Mouse (Mus musculus): ENCODE measurements around the gene St6galnac3. TPM values are rescaled to one million over a fixed set of nuclear protein-coding genes. Genes with fewer than 3 reads are reported as not detected.
"Not testable (repeated sequence)": the region's sequence is repeated elsewhere in the genome, so short reads cannot be mapped to it uniquely, and the experiment has no call there.

The St6galnac3 gene
- 10 to 100 TPM; 19.2 to 25.5 (median 24.8) TPM for total RNA-seq (2022)

DNA sequence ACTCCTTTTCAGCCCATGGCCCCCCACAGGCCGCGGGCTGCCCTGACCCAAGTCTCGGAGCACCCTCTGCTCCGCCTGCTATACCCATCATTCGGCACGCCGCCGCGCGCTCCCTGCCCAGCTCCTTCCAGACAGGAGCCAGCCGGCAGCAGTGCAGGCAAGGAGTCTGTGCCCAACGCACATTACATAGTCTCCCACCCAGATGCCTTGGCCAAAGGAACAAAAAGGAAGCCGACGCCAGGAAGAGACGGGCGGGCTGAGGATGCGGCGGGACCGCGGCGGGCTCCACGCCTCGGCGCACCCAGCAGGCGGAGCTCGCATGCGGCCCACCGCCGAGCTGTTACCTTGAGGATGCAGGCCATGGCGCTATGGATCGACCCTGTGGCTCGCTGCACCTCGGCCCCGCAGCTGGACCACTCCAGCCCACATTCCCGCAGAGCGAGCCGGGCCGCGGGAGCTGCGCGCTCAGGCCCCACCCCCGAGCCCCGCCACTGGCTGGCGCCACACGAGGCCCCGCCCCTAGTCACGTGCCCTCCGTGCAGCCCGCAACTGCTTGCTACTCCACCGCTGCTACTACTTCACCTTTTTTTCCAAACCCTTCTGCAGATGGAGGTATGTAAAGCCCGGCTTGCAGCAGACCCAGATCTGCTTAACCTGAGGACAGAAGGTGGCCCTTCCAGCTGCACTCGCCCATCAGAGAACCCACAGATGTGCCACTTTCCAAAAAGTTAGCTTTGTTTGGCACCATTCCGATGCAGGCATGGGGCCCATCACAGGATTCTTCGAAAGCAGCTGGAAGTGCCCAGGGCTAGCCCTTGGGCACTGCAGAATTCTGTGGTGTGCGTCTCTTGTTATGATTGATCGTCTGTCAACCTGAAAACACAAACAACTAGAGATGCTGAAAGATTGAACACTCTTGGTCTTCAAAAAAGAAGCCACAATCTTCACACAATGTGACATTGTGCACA, at the start of gene St6galnac3:
Gene St6galnac3, minus strand, starts transcription at position 474 of the 968 bp plus-strand sequence.
- DNase-seq (ENCODE audit: low spot score in 2 of 2) = peak; percentile 66 to 77

GRCm38 (mm10) chr3:153774568-153774967, 49.6 kb upstream of the St6galnac3 start:
- DNase-seq (ENCODE audit: low spot score in 2 of 2) = no peak

DNA sequence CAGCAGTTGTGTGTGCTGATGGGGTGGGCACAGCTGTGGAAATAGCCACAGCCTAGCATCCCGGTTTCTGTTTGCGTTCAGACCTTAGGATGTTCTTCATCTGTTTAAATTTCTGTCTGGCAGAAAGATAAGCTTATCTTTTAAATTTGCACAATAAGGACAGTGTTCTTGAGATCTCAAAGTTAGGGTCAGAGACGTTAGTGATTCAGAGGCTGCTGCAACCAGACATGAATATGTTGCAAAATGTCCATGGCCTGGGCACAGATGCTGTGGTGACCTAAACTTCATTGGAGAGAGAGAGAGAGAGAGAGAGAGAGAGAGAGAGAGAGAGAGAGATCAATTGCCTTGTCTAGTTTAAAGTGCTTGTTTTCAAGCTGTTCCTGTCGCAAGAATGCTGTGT, 46.5 kb upstream of the St6galnac3 start:
- no peak for DNase-seq (ENCODE audit: low spot score in 2 of 2)

DNA sequence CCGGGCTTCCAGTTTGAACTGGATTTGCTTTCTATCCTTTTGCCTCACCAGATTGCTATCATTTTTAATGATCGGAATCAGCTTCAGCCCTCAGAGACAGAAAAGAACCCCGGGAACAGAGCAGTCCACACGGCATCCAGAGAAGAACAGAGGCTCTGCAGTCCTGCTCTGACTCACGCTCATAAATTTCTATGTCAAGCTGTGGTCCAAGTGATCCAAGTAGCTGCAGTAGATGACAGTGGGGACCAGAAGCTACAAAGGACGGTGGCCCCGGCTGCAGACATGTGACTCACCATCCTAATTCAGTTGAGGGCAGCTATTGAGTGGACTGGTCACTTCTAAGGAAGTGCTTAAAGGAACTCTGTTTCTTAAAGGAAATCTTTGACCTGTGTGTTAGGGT, 45.6 kb upstream of the St6galnac3 start:
- no peak for DNase-seq (ENCODE audit: low spot score in 2 of 2)

DNA sequence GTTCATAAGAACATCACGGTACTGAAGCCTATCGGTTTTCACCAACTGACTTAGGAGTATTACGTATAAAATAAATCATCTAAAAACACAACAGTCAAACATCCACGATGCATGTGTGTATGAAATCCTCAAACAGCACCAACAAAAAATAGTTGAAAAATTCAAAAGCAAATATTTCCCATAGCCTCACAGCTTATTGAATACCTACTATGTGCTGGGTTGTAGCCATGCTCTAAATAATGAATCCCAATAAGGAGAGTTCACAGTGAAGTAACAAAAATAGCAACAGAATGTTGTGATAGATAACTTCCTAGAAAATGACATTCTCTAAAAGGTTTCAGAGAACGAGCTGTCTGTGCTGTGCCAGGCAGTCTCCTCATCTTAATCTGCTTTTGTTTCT, 44.2 kb upstream of the St6galnac3 start:
- no peak for DNase-seq (ENCODE audit: low spot score in 2 of 2)

DNA sequence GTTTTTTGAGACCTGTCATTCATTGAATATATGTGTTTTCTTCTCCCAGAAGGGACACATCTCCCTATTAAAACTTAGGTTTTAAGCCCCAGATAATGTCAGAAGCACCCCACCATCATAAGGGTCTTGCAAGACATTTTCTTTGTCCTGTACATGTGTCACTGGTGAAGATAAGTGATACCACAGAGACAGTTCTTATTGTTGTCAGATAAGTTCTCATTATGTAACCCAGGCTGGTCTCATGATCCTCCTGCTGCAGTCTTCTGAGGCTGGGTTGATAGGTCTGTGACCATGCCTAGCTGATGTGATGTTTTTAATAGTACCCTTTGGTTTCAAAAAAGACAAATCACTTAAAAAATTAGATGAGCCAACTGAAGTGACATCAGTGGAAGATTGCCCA, 40.2 kb upstream of the St6galnac3 start:
- no peak for DNase-seq (ENCODE audit: low spot score in 2 of 2)

GRCm38 (mm10) chr3:153764760-153765159, 39.8 kb upstream of the St6galnac3 start:
- DNase-seq (ENCODE audit: low spot score in 2 of 2) = no peak

DNA sequence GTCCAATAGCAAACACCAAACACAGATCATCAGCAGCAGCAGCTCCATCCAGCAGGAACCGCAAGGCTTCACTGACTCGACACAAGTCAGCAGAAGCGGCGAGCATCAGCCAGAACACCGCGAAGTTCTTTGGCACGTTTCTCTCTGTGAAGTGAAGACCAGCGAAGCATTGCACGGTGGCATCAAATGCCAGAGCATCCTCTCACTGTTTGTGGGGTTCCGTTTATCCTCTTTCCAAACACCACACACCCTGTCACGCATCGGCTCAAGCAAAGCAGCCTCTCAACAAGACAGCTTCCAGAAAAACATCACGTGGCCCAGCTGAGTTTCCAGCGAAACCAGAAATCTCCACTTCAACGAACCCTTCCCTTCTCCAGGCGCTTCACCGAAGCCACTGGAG, 36.2 kb upstream of the St6galnac3 start:
- no peak for DNase-seq (ENCODE audit: low spot score in 2 of 2)

DNA sequence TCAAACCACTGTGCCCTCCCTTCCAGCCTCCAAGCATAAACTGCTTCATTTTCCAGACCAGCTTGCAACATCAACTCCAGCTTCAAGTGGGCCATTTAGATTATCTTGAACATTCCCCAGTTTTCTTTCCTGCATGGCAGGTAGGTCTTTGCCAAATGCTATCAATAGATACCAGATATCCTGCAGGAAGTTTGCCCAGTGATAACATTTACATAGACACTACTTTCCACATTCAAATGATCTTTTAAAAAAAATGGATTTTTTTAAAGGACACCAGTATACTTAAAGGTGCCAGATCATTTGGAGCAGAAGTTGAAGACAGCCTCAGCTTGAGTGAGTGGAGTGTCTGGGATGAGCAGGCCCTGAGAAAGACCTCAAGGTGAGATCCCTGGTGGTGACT, 34.3 kb upstream of the St6galnac3 start:
- DNase-seq (ENCODE audit: low spot score in 2 of 2) = no peak

- no peak for DNase-seq (ENCODE audit: low spot score in 2 of 2)
Observed at GRCm38 (mm10) chr3:153756500-153756996, 31.6 kb upstream of the St6galnac3 start.

GRCm38 (mm10) chr3:153755785-153756326, 30.9 kb upstream of the St6galnac3 start:
- DNase-seq (ENCODE audit: low spot score in 2 of 2) = not testable (repeated sequence)

DNA sequence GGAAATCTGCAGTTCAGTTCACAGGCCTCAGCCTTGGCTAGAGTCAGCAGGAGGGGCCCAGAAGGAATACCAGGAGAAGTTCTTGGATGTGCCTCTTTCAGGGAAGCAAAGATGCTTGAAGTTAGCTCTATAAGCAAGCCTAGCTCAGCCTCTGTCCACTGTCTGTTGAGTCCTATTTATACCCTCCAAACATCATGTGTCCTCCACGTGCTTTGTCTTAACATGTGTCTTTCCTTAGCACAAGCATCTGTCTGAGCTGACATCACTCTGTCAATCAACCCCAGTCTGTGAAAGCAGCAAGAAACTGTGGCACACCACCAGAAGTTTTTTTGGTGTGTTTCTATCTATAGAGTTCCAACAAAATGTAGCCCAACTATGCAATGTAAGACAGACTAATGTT, 26.5 kb upstream of the St6galnac3 start:
- no peak for DNase-seq (ENCODE audit: low spot score in 2 of 2)

GRCm38 (mm10) chr3:153749359-153749758, 24.4 kb upstream of the St6galnac3 start:
- DNase-seq (ENCODE audit: low spot score in 2 of 2) = no peak

DNA sequence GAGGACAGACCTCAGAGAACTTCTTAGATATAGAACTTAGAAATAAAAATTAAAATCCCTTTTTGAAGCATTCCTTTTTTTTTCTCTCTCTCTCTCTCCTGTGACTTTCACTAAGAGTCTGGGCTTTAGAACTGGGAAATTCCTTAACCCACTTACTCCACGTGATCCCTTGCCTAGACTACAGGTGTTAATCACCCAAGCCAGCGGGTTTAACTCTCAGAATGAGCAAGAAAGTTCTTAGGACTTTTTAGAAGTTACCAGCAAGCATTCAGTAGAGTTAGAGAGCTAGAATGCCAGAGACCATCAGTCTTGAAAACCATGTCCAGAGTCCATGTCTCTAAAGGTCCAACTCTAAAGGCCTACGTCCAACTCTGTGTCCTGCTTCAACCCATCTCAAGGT, 23.3 kb upstream of the St6galnac3 start:
- DNase-seq (ENCODE audit: low spot score in 2 of 2) = no peak

DNA sequence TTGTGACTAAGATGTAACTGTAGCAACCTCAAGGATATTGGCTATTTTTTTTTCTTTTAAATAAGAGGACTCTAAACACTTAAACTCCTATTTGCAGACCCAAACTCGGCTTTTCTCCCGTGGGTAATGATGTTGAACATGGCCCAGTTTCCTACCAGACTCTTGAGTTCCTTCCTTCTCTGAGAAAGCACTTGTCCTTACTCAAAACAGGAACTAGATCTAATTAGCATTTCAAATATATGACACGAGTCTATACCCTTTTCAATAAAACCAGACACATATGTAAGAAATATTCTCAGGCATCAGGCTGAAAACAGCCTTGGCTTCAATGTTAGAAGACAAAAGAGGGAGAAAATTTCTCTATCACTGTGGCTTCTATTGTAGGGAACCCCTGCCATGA, 20.1 kb upstream of the St6galnac3 start:
- DNase-seq (ENCODE audit: low spot score in 2 of 2) = no peak

DNA sequence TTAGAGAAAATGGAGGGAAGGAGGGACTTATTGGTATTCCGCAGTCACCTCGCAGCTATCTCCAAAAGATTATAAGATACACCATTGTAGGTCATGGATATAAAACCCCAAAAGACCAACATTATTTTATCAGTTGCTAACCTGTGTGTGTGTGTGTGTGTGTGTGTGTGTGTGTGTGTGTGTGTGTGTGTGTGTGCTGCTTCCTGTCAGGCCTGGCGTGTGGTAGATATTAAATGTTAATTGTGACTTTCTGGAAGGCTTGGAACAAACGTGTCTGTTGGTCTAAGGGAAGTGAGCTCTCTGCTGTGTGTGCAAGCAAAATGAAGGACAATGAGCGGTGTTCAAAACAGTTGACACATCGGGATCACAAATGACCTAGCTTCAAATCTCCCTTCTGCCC, 19.5 kb upstream of the St6galnac3 start:
- DNase-seq (ENCODE audit: low spot score in 2 of 2) = no peak

DNA sequence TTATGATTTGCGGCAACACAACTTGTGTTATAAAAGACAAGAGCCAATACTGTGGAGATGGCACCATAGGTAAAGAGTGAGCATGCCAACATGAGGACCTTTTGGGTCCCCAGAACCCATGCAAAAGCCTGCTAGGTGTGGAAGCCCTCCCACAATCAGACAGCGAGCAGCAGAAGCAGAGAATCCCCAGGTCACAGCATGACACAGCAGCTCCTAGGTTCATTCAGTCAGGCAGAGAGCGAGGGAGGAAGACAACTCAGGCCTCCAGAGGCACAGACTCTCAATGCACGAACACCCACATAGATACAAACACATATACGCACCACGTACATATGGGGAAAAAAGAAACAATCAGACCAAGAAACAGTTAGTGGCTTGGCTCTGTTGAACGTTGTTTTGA, 16.8 kb upstream of the St6galnac3 start:
- no peak for DNase-seq (ENCODE audit: low spot score in 2 of 2)

- DNase-seq (ENCODE audit: low spot score in 2 of 2) = no peak
Observed at GRCm38 (mm10) chr3:153739351-153739750, 14.4 kb upstream of the St6galnac3 start.

DNA sequence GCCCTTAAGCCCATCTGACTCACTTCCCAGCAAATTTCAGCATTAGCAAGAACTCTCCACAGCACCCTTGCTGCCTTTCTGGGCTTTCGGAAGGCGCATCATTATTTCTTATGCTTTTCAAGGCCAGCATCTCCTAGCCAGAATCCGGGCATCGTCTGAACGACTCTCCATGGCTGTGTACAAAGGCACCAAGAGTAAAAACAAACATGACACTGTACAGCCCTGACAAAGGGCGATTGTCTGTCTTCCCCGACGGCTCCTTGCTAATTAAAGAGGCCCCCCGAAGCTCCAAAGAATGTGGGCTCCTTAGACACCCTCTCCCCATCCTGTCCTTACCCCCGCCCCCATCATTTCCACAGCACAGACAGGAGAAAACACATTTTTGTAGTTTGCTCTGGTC, 13.4 kb upstream of the St6galnac3 start:
- no peak for DNase-seq (ENCODE audit: low spot score in 2 of 2)

DNA sequence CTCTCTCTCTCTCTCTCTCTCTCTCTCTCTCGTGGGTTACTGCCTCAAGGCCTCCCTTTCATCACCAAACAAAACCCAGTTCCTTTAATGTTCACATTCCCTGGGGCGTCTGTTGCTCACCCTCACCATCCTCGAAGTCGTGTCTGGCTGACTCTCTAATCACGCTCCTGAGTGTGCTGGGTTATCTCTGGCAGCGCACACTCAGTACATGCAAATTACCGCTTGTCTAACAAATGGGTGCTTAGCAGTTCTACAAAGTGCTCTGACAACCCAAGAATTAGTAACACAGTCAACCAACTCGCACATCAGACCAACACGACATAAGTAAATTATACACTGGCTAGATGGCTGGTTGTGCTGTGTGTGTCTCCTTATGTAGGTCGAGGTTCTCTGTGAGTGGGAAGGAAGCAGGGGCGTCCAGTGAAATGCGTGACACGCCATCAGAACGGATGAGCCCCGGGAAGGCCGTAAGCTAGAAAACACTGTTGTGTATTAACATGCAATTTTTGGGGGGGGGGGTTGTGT, 11.8 kb upstream of the St6galnac3 start:
- no peak for DNase-seq (ENCODE audit: low spot score in 2 of 2)

GRCm38 (mm10) chr3:153735796-153736549, 11.0 kb upstream of the St6galnac3 start:
- DNase-seq (ENCODE audit: low spot score in 2 of 2) = no peak

DNA sequence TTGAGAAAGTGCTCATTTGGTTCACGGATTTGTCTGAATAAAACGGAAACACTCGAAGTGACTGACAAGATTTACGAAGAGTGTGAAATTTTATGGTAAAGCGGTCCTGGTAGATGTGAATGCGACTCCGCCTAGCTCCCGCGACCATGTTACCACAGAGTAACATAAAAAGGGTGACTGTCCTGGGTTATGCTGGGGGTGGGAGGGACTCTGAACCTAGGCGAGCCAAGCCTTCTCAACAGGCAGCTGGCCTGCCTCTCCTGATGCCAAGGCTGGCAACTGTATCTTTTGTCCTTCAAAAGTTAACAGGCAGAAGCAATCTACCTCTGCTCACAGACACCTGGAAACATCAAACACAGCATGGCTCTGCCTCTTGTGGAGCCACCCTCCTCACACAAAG, 9.8 kb upstream of the St6galnac3 start:
- no peak for DNase-seq (ENCODE audit: low spot score in 2 of 2)

Data from left cerebral cortex, adult 8-10 months (tissue).